Mouse (Mus musculus): ENCODE measurements around the gene Vmac. TPM values are rescaled to one million over a fixed set of nuclear protein-coding genes. Genes with fewer than 3 reads are reported as not detected.

The Vmac gene
- polyA plus RNA-seq, 1 experiment from 2014 or later = 4.0 TPM

- ATAC-seq = peak; percentile 65
- H3K36me3 ChIP-seq = no peaks in the 10 kb centered on the region
- no peaks in the 10 kb centered on the region for H3K9me3 ChIP-seq (replicated peaks)
- peak within 1 kb of the TSS; percentile 76 for H3K27ac ChIP-seq
- peaks cover 74% of the 10 kb centered on the region for H3K4me1 ChIP-seq
- peaks cover 55% of the 10 kb centered on the region for H3K27me3 ChIP-seq (replicated peaks)
- under 1% methylated on average over 48 of the region's 48 CpGs for WGBS (ENCODE audit: insufficient replicate concordance)
- H3K4me2 ChIP-seq = peak within 1 kb of the TSS; percentile 97
- peak within 1 kb of the TSS; percentile 77 for H3K9ac ChIP-seq
- peak within 1 kb of the TSS; percentile 60 for H3K4me3 ChIP-seq
Observed at GRCm38 (mm10) chr17:56757416-56758123, 39.7 kb upstream of the Vmac start, which contains the start of gene Nrtn. Nrtn (minus strand) TSS chr17:56757530.

GRCm38 (mm10) chr17:56756703-56757399 lies 39.0 kb upstream of the Vmac start:
- Histone ChIP-seq H3K36me3 (no peaks in the 10 kb centered on the region), H3K4me3 (peak overlapping the region; percentile 60), H3K27ac (no peak overlapping the region), H3K27me3 (replicated peaks) (peaks cover 62% of the 10 kb centered on the region), H3K4me1 (peaks cover 74% of the 10 kb centered on the region), H3K9ac (peak overlapping the region; percentile 77), H3K9me3 (replicated peaks) (no peaks in the 10 kb centered on the region), H3K4me2 (peak overlapping the region; percentile 97)
- 2% methylated on average over 51 of the region's 51 CpGs for WGBS (ENCODE audit: insufficient replicate concordance)
- peak; percentile 3; the same call in 1 of the 2 replicates for ATAC-seq

- H3K27me3 ChIP-seq (replicated peaks) = peaks cover 78% of the 10 kb centered on the region
- H3K4me1 ChIP-seq = peaks cover 66% of the 10 kb centered on the region
- no peak overlapping the region for H3K27ac ChIP-seq
- H3K36me3 ChIP-seq = no peaks in the 10 kb centered on the region
- H3K9me3 ChIP-seq (replicated peaks) = no peaks in the 10 kb centered on the region
- no peak overlapping the region for H3K4me3 ChIP-seq
- no peak overlapping the region for H3K9ac ChIP-seq
- no peak for ATAC-seq
- peak overlapping the region; percentile 40 for H3K4me2 ChIP-seq
- WGBS (ENCODE audit: insufficient replicate concordance) = 11% methylated on average over 36 of the region's 36 CpGs
Observed at GRCm38 (mm10) chr17:56754271-56755185, 36.7 kb upstream of the Vmac start.

GRCm38 (mm10) chr17:56753452-56753851 lies 35.6 kb upstream of the Vmac start:
- H3K27ac ChIP-seq = no peak overlapping the region
- 32% methylated on average over 15 of the region's 15 CpGs for WGBS (ENCODE audit: insufficient replicate concordance)
- H3K4me2 ChIP-seq = no peak overlapping the region
- ATAC-seq = no peak
- peaks cover 88% of the 10 kb centered on the region for H3K27me3 ChIP-seq (replicated peaks)
- no peaks in the 10 kb centered on the region for H3K9me3 ChIP-seq (replicated peaks)
- peaks cover 56% of the 10 kb centered on the region for H3K4me1 ChIP-seq
- H3K36me3 ChIP-seq = no peaks in the 10 kb centered on the region
- no peak overlapping the region for H3K9ac ChIP-seq
- no peak overlapping the region for H3K4me3 ChIP-seq

GRCm38 (mm10) chr17:56751404-56752072 lies 33.7 kb upstream of the Vmac start:
- Histone ChIP-seq H3K9ac (peak overlapping the region; percentile 45), H3K9me3 (replicated peaks) (no peaks in the 10 kb centered on the region), H3K27me3 (replicated peaks) (peaks cover 98% of the 10 kb centered on the region), H3K36me3 (no peaks in the 10 kb centered on the region), H3K4me2 (peak overlapping the region; percentile 66), H3K27ac (no peak overlapping the region), H3K4me3 (peak overlapping the region; percentile 41), H3K4me1 (peaks cover 37% of the 10 kb centered on the region)
- WGBS (ENCODE audit: insufficient replicate concordance) = 19% methylated on average over 71 of the region's 71 CpGs
- ATAC-seq = peak; percentile 72

- ATAC-seq = no peak
- H3K9ac ChIP-seq = no peak overlapping the region
- H3K9me3 ChIP-seq (replicated peaks) = no peaks in the 10 kb centered on the region
- WGBS (ENCODE audit: insufficient replicate concordance) = 39% methylated on average over 5 of the region's 5 CpGs
- no peaks in the 10 kb centered on the region for H3K36me3 ChIP-seq
- H3K27me3 ChIP-seq (replicated peaks) = peaks cover 71% of the 10 kb centered on the region
- no peak overlapping the region for H3K4me2 ChIP-seq
- H3K27ac ChIP-seq = no peak overlapping the region
- H3K4me3 ChIP-seq = no peak overlapping the region
- H3K4me1 ChIP-seq = no peaks in the 10 kb centered on the region
Observed at GRCm38 (mm10) chr17:56744173-56744572, 26.4 kb upstream of the Vmac start.

GRCm38 (mm10) chr17:56740788-56741160 lies 23.0 kb upstream of the Vmac start:
- no peak overlapping the region for H3K27ac ChIP-seq
- H3K9me3 ChIP-seq (replicated peaks) = 0 out of 2 replicates have a peak, but pooled peaks cover 3% of the 10 kb centered on the region
- no peak overlapping the region for H3K4me3 ChIP-seq
- H3K27me3 ChIP-seq (replicated peaks) = peaks cover 74% of the 10 kb centered on the region
- no peak for ATAC-seq
- H3K4me1 ChIP-seq = no peaks in the 10 kb centered on the region
- H3K36me3 ChIP-seq = no peaks in the 10 kb centered on the region
- H3K4me2 ChIP-seq = no peak overlapping the region
- H3K9ac ChIP-seq = no peak overlapping the region
- 65% methylated on average over 17 of the region's 17 CpGs for WGBS (ENCODE audit: insufficient replicate concordance)

GRCm38 (mm10) chr17:56740118-56740787 lies 22.4 kb upstream of the Vmac start:
- Histone ChIP-seq H3K9ac (no peak overlapping the region), H3K36me3 (no peaks in the 10 kb centered on the region), H3K4me3 (no peak overlapping the region), H3K9me3 (replicated peaks) (0 out of 2 replicates have a peak, but pooled peaks cover 3% of the 10 kb centered on the region), H3K4me1 (no peaks in the 10 kb centered on the region), H3K27me3 (replicated peaks) (peaks cover 73% of the 10 kb centered on the region), H3K27ac (no peak overlapping the region), H3K4me2 (no peak overlapping the region)
- 67% methylated on average over 17 of the region's 17 CpGs for WGBS (ENCODE audit: insufficient replicate concordance)
- no peak for ATAC-seq

- Histone ChIP-seq H3K27me3 (replicated peaks) (peaks cover 79% of the 10 kb centered on the region), H3K4me2 (no peak overlapping the region), H3K4me3 (no peak overlapping the region), H3K27ac (no peak overlapping the region), H3K9me3 (replicated peaks) (0 out of 2 replicates have a peak, but pooled peaks cover 3% of the 10 kb centered on the region), H3K36me3 (no peaks in the 10 kb centered on the region), H3K4me1 (no peaks in the 10 kb centered on the region), H3K9ac (no peak overlapping the region)
- ATAC-seq = no peak
- 67% methylated on average over 10 of the region's 10 CpGs for WGBS (ENCODE audit: insufficient replicate concordance)
Observed at GRCm38 (mm10) chr17:56738221-56738620, 20.4 kb upstream of the Vmac start.

- Histone ChIP-seq H3K4me3 (no peak overlapping the region), H3K4me1 (no peaks in the 10 kb centered on the region), H3K4me2 (no peak overlapping the region), H3K36me3 (no peaks in the 10 kb centered on the region), H3K9ac (no peak overlapping the region), H3K27ac (no peak overlapping the region), H3K9me3 (replicated peaks) (0 out of 2 replicates have a peak, but pooled peaks cover 3% of the 10 kb centered on the region), H3K27me3 (replicated peaks) (peaks cover 79% of the 10 kb centered on the region)
- 30% methylated on average over 8 of the region's 8 CpGs for WGBS (ENCODE audit: insufficient replicate concordance)
- ATAC-seq = no peak
Observed at GRCm38 (mm10) chr17:56736534-56736933, 18.7 kb upstream of the Vmac start.

- ATAC-seq = no peak
- peaks cover 69% of the 10 kb centered on the region for H3K27me3 ChIP-seq (replicated peaks)
- WGBS (ENCODE audit: insufficient replicate concordance) = 66% methylated on average over 2 of the region's 2 CpGs
- H3K27ac ChIP-seq = no peak overlapping the region
- no peak overlapping the region for H3K4me2 ChIP-seq
- H3K9me3 ChIP-seq (replicated peaks) = no peaks in the 10 kb centered on the region
- H3K4me3 ChIP-seq = no peak overlapping the region
- 0 out of 2 replicates have a peak, but pooled peaks cover under 1% of the 10 kb centered on the region for H3K36me3 ChIP-seq
- no peak overlapping the region for H3K9ac ChIP-seq
- peaks cover 19% of the 10 kb centered on the region for H3K4me1 ChIP-seq
Observed at GRCm38 (mm10) chr17:56729656-56730055, 11.8 kb upstream of the Vmac start.

Measured in liver, embryonic 12.5 days (tissue).